Mouse (Mus musculus) liver, embryonic 14.5 days (tissue): ENCODE data around the gene Dixdc1.

Source experiments
- CTCF ChIP-seq: IDR thresholded peaks from 2 replicates; pipeline ENCODE4 v1.5.1; 2016; ENCODE audit warnings: antibody characterized with exemption, low read depth, control low read depth
- EP300 ChIP-seq: IDR thresholded peaks from 2 replicates; pipeline ENCODE4 v1.6.1; 2016; ENCODE audit warnings: antibody characterized with exemption, low read depth

DNA sequence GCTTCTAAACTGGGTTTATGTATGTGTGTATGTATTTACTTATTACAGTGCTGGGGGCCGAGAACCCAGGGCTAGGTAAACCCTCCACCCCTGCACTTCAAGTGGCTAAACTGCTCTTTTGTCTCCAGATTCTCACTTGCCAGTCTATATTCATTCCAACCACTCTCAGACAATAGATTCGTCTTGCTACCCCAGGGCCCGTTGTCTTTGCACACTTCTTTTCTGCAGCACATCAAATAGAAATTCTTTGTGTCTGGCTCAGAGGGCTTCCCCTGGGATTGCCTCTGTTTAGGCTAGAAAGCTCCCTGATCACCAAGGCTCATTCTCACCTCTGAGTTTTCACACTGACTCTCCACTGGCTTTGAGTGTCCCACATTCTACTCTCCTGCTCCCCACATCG, 6.8 kb downstream of the Dixdc1 start:
- TF ChIP-seq CTCF (no peak), EP300 (no peak)
